Mouse (Mus musculus) stomach, postnatal 0 days (tissue): ENCODE measurements at regions not wholly inside any gene's neighbourhood (a gene's known extent, or its start where the extent isn't known, plus 50 kb on each side); places are given as distances from the start of the nearest gene placed in this dataset.

ENCODE experiments used
- ATAC-seq: fragments of 200-750 bp; cut with Nextera tagmentation; 2 replicates; pipeline ENCODE4 v1.8.0; 2017; ENCODE audit not compliant: low FRiP score, low TSS enrichment
- DNase-seq: peaks from one replicate; pipeline ENCODE4 v3.0.0-alpha.2; 2016; ENCODE audit warnings: low spot score
- H3K27ac ChIP-seq: fragments of 300-500 bp; sonication (generic); replicated peaks from 2 replicates; pipeline ENCODE4 v1.5.1; 2014; ENCODE audit warnings: mild to moderate bottlenecking, control low read depth
- H3K27me3 ChIP-seq: fragments of 300-500 bp; sonication (generic); 2 replicates; pipeline ENCODE4 v1.6.1; 2014; ENCODE audit warnings: low read length; ENCODE audit not compliant: control insufficient read depth, insufficient read depth
- H3K36me3 ChIP-seq: fragments of 300-500 bp; sonication (generic); 2 replicates; pipeline ENCODE4 v1.6.1; 2014; ENCODE audit warnings: low read length, mixed read lengths; ENCODE audit not compliant: control insufficient read depth, insufficient read depth
- H3K4me1 ChIP-seq: fragments of 300-500 bp; sonication (generic); replicated peaks from 2 replicates; pipeline ENCODE4 v1.6.1; 2014; ENCODE audit warnings: antibody characterized with exemption; ENCODE audit not compliant: control insufficient read depth, insufficient read depth
- H3K4me2 ChIP-seq: fragments of 300-500 bp; sonication (generic); replicated peaks from 2 replicates; pipeline ENCODE4 v1.6.1; 2014; ENCODE audit warnings: low read depth, mild to moderate bottlenecking, control low read depth, moderate library complexity
- H3K4me3 ChIP-seq: fragments of 300-500 bp; sonication (generic); 2 replicates; pipeline ENCODE4 v1.5.1; 2014; ENCODE audit warnings: low read depth, low read length, control low read depth
- H3K9ac ChIP-seq: fragments of 300-500 bp; sonication (generic); 2 replicates; pipeline ENCODE4 v1.6.1; 2014; ENCODE audit warnings: mild to moderate bottlenecking, low read length, control low read depth, mixed read lengths
- H3K9me3 ChIP-seq: fragments of 300-500 bp; sonication (generic); 2 replicates; pipeline ENCODE4 v1.6.1; 2016; ENCODE audit warnings: low read length; ENCODE audit not compliant: control insufficient read depth
- CTCF ChIP-seq: IDR thresholded peaks from 2 replicates; pipeline ENCODE4 v1.5.1; 2016; ENCODE audit warnings: antibody characterized with exemption, low read depth, mild to moderate bottlenecking, moderate library complexity
- EP300 ChIP-seq: optimal IDR thresholded peaks from 2 replicates; pipeline ENCODE3; 2016; ENCODE audit warnings: antibody characterized with exemption
- WGBS: fragments of 180-500 bp; shearing (Covaris S2); extraction: QIAGEN DNeasy Blood & Tissue Kit; methylation state at CpG from one replicate; pipeline ENCODE4 v1.1.7; 2014; 5-methylcytosine and 5-hydroxymethylcytosine counted together

DNA sequence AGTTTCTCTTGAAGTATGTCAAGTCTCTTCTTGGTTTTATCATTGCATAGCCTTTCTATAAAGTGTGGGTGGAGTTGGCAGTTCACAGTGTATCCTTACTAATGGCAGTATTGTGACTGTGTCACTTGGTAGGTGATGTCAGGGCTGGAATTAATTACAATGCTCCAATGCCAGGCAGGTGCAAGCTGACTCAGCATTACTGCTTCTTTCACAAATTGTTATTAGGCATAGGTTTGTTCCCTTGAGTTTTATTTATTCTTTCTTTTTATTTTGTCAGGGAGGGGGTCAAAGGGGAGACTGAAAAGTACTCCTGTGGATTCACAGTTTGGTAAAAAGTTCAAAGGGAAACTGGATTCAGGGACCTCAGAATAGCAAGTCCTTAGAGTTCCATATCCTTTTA is 119.6 kb upstream of the Rbms1 start:
- H3K4me1 ChIP-seq, result no peaks in the 10 kb centered on the region
- no peak overlapping the region for H3K9ac ChIP-seq
- no peaks in the 10 kb centered on the region for H3K36me3 ChIP-seq
- H3K4me3 ChIP-seq, result no peak overlapping the region
- ATAC-seq, result no peak
- H3K9me3 ChIP-seq, result no peaks in the 10 kb centered on the region
- no peak overlapping the region for H3K27ac ChIP-seq
- no peak overlapping the region for H3K4me2 ChIP-seq
- TF ChIP-seq EP300, result no peak
- TF ChIP-seq CTCF, result no peak
- DNase-seq, result no peak
- H3K27me3 ChIP-seq, result no peaks in the 10 kb centered on the region

DNA sequence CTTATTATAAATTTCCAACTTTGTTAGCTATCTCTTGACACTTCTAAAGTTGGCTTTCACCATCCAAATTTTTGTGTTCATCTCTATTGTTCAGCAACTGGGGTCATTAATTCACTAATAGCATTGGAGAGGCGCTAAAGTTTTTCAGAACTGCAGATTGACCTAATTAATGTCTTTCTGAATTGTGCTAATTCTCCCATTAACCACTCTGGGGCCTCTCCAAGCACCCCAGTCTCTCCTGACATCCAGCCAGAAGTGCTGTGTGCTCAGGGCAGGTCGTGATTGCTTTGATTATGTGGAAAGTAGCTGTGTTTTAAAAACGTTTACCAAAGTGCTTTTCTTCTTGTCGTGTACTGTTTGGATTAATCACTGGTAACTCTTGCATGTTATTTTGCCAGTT is 117.0 kb upstream of the Rbms1 start:
- ATAC-seq (no peak), DNase-seq (no peak)
- H3K4me2 ChIP-seq, result no peak overlapping the region
- 22% methylated on average over 4 of the region's 4 CpGs for WGBS
- no peak overlapping the region for H3K27ac ChIP-seq
- no peak for TF ChIP-seq EP300
- no peak for TF ChIP-seq CTCF
- no peaks in the 10 kb centered on the region for H3K9me3 ChIP-seq
- no peaks in the 10 kb centered on the region for H3K36me3 ChIP-seq
- no peak overlapping the region for H3K4me3 ChIP-seq
- no peaks in the 10 kb centered on the region for H3K27me3 ChIP-seq
- H3K4me1 ChIP-seq, result no peaks in the 10 kb centered on the region
- no peak overlapping the region for H3K9ac ChIP-seq

DNA sequence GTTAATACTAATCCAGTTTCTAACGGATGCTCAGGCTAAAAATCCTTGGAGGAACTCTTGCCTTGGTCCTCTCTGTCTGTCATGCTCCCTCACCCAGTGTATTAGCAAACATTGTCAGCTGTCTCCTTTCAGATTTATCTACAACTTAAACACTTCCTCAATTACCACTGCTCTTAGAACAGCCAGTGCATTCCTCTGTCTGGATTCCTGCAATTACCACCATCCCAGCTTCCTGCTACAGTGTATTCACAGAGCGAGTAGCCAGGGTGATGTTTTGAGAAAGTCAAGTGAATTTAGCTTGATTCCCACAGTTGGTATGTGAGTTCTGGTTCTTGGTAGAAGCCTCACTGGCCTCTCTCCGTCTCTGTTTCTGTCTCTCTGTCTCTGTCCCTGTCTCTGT is 108.0 kb upstream of the Rbms1 start:
- no peak for ATAC-seq
- no peak for DNase-seq
- H3K27me3 ChIP-seq, result no peaks in the 10 kb centered on the region
- H3K9me3 ChIP-seq, result no peaks in the 10 kb centered on the region
- no peaks in the 10 kb centered on the region for H3K4me1 ChIP-seq
- H3K4me2 ChIP-seq, result no peak overlapping the region
- WGBS, result 30% methylated on average over 3 of the region's 3 CpGs
- H3K9ac ChIP-seq, result no peak overlapping the region
- TF ChIP-seq CTCF (no peak), EP300 (no peak)
- no peaks in the 10 kb centered on the region for H3K36me3 ChIP-seq
- no peak overlapping the region for H3K27ac ChIP-seq
- H3K4me3 ChIP-seq, result no peak overlapping the region

DNA sequence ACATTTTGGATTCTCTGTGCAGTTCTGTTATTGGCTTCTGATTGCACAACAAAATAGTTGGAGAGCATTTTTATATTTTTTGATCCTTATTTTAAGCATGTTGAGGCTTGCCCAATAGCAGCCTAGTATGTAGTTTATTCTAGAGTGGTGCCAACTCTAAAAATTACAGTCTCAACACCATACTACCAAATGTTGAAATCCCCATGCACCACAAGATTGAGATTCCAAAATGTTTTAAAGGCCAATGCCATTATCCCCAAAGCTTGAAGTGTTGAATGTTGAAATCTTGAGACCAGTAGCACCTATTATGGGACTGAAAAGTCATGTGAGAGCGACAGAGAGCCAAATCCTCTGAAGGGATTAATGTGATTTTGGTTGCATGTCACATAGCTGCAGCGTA is 104.9 kb upstream of the Rbms1 start:
- H3K4me2 ChIP-seq, result no peak overlapping the region
- no peaks in the 10 kb centered on the region for H3K36me3 ChIP-seq
- ATAC-seq (no peak), DNase-seq (no peak)
- no peaks in the 10 kb centered on the region for H3K27me3 ChIP-seq
- no peak overlapping the region for H3K4me3 ChIP-seq
- TF ChIP-seq CTCF (no peak), EP300 (no peak)
- no peaks in the 10 kb centered on the region for H3K4me1 ChIP-seq
- 69% methylated on average over 2 of the region's 2 CpGs for WGBS
- H3K9ac ChIP-seq, result no peak overlapping the region
- H3K9me3 ChIP-seq, result no peaks in the 10 kb centered on the region
- no peak overlapping the region for H3K27ac ChIP-seq

DNA sequence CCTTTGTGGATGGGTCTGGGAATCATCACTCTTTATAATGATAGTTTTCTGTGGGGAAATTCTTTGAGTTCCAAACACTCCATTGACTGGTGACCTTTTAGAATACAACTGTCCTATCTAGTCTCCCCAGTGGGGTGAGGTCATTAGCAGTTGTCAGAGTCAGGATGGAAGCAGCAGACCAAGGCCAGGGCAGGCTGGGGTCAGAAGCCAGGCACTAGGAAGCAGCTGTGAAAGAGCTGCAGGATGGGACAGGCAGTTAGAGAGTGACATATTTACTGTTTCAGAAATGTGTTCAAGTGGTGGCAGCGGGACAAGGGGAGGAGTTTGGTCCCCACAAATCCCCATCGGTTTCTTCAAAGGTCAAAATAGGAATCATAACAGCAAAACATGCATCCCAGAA is 99.1 kb upstream of the Rbms1 start:
- Histone ChIP-seq H3K36me3 (no peaks in the 10 kb centered on the region), H3K4me2 (no peak overlapping the region), H3K9ac (no peak overlapping the region), H3K9me3 (no peaks in the 10 kb centered on the region), H3K4me3 (no peak overlapping the region), H3K27ac (no peak overlapping the region), H3K4me1 (no peaks in the 10 kb centered on the region), H3K27me3 (no peaks in the 10 kb centered on the region)
- no peak for TF ChIP-seq EP300
- TF ChIP-seq CTCF, result no peak
- no peak for DNase-seq
- 49% methylated on average over 2 of the region's 2 CpGs for WGBS
- no peak for ATAC-seq

DNA sequence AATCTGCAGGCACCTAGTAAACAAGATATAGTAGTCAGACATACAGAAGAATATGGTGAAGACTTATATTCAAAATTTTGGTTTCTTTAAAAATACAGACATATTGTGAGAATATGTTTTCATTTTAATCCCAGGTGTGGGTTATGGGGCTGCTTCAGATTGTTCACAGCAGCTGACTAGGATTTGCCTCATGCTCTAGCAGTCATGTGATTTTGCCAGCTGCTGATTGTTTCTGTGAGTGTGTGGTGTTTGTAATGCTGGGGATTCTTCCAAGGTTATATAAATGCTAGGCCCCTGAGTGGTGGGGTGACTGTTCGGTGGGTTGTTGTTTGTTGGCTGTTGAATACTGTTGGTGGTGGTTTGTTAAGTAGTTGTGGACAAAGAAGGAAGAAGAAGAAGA is 97.9 kb upstream of the Rbms1 start:
- 85% methylated on average over 1 of the region's 1 CpGs for WGBS
- H3K4me1 ChIP-seq, result no peaks in the 10 kb centered on the region
- no peak overlapping the region for H3K4me3 ChIP-seq
- H3K36me3 ChIP-seq, result no peaks in the 10 kb centered on the region
- no peaks in the 10 kb centered on the region for H3K9me3 ChIP-seq
- TF ChIP-seq EP300 (no peak), CTCF (no peak)
- ATAC-seq (no peak), DNase-seq (no peak)
- no peak overlapping the region for H3K4me2 ChIP-seq
- no peak overlapping the region for H3K27ac ChIP-seq
- H3K27me3 ChIP-seq, result no peaks in the 10 kb centered on the region
- H3K9ac ChIP-seq, result no peak overlapping the region
